Mouse (Mus musculus) bone marrow, adult 2 months (tissue): ENCODE data around the gene Apaf1.

Source experiments
- CTCF ChIP-seq: fragments of 200-500 bp; IDR thresholded peaks from 2 replicates; pipeline ENCODE4 v1.5.1; 2011; ENCODE audit warnings: low read length, control low read depth; ENCODE audit not compliant: control insufficient read depth, insufficient read depth
- POLR2A ChIP-seq: fragments of 200-500 bp; IDR thresholded peaks from 2 replicates; pipeline ENCODE4 v1.6.1; 2011; ENCODE audit warnings: low read depth, mild to moderate bottlenecking, control low read depth, low read length, borderline replicate concordance; ENCODE audit not compliant: control insufficient read depth

GRCm38 (mm10) chr10:90960374-90960773 is 122.2 kb downstream of the Apaf1 start:
- TF ChIP-seq POLR2A (no peak), CTCF (no peak)
